Mouse (Mus musculus) heart, postnatal 25 days (tissue): ENCODE measurements at regions not wholly inside any gene's neighbourhood (a gene's known extent, or its start where the extent isn't known, plus 50 kb on each side); places are given as distances from the start of the nearest gene placed in this dataset.

Source experiments
- DNase-seq: peaks from one replicate; pipeline ENCODE4 v3.0.0; 2022; ENCODE audit warnings: low spot score
- intact Hi-C: fragments of 180-260 bp; cut with DNase I; formaldehyde crosslinking; loops from one replicate; pipeline ENCODE4 v1.15.1; 2025

DNA sequence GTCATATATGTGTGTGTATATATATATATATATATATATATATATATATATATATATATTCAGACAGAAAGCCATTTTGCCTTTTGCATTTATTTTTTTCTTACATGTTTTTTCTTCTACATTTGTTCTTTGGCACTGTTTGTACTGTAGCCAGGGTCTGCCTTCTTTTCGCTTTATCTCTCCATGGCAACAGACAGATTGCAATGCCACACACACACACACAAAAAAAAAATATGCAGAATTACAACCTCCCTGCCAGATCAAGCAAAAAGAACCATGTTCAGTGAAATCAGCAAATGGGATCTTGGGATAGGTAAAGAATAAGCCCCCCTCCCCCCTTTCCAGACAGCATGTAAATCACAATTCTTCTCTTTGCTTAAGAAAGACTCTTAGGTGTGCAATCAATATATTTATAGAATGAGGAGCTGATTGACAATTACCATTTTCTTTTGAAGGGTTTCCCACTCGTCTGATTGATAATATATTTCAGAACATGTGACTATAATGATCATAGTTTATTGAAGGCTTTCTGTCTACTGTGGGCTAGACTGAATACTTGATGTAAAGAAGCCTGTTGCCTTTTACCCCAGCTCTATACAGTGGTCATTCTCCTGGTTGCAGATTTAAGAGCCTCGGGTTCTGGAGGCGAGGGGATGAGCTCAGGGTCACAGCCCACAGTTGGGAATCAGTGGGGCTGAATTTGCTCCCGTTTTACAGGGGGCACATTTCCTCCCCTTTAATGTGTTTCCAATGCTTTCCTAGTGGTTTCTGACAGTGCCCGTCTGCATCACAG is 54.7 kb upstream of the Pcgf5 start:
- intact Hi-C loops = no loop called here
- no peak for DNase-seq
